Mouse (Mus musculus): ENCODE data around the gene Dock6. TPM values are rescaled to one million over a fixed set of nuclear protein-coding genes. Genes with fewer than 3 reads are reported as not detected.

The Dock6 gene
- total RNA-seq, 2 experiments from 2014 or later = 74.7 to 79.1 TPM

- DNase-seq (ENCODE audit: low spot score in 2 of 2) = no peak
Measured at GRCm38 (mm10) chr9:21847425-21847824, 5.0 kb downstream of the Dock6 start.

GRCm38 (mm10) chr9:21846755-21847341 lies 5.6 kb downstream of the Dock6 start:
- no peak for DNase-seq (ENCODE audit: low spot score in 2 of 2)

DNA sequence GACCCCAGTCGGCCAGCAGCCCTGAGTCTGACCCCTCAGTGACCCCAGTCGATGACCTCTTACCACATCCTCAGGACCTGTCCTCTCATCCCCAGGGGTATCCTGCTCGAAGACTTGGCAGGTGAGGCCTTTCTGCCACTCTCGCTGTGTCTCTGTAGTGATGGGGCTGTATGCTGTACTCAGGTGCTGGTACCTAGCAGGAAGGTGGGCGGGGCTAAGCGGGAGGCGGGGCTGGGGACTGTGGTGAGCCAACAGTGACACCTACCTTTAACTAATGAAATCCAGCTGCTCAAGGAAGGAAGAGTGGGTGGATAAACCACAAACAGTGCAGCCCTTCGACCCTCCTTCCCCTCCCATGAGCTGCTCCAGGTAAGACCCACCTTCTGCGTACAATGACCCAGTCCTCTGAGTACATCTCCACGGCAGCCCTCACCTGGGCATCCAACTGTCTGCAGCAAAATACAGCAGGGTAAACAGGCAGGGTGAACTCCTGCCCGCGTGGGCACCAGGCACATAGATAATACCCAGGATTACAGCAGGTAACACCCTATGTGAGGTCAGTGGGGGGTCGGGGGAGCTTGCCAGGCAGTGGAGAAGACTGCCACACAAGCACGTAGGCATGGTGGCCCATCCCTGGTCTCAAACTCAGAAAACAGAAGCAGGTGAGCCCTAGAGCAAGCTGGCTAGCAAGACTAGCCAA lies 6.9 kb downstream of the Dock6 start:
- DNase-seq (ENCODE audit: low spot score in 2 of 2) = no peak

DNA sequence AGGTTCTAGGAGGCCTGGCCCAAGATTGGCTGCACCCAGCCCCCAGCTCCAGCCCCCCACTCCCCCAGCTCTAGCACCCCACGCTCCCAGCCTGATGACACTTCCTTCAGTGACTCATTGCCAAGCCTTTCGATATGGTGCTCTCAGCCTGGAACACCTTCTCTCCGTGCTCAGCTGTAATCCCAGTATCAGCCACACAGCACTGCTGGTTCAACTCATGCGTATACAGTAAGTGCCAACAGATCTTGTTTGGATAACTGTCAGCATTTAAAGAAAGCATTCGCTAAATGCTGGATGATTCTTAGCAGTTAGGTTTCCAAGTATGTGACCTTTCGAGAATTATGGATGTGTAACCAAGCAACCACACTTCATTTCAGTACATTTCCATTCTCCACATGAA lies 9.3 kb downstream of the Dock6 start:
- no peak for DNase-seq (ENCODE audit: low spot score in 2 of 2)

GRCm38 (mm10) chr9:21842391-21842790 lies 10.0 kb downstream of the Dock6 start:
- no peak for DNase-seq (ENCODE audit: low spot score in 2 of 2)

DNA sequence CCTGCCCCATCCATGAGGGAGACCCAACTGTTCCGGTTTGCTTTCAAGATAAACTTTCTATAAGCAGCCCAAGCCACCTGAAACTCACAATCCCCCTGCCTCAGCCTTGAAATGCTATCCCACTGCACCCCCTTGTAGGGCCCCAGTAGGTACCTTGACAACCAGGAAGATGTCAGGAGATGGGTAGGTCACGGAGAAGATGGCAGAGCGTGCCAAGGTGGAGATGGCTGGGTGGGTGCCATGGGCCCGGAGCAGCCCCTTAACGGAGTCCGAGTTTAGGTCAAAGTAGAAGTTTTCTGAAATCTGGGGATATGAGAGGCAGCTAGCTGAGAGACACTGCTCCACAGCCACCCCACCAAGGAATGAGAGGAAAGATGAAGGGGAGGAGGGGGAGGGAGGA lies 11.1 kb downstream of the Dock6 start:
- no peak for DNase-seq (ENCODE audit: low spot score in 2 of 2)

- DNase-seq (ENCODE audit: low spot score in 2 of 2) = no peak
Measured at GRCm38 (mm10) chr9:21840115-21840787, 12.2 kb downstream of the Dock6 start.

DNA sequence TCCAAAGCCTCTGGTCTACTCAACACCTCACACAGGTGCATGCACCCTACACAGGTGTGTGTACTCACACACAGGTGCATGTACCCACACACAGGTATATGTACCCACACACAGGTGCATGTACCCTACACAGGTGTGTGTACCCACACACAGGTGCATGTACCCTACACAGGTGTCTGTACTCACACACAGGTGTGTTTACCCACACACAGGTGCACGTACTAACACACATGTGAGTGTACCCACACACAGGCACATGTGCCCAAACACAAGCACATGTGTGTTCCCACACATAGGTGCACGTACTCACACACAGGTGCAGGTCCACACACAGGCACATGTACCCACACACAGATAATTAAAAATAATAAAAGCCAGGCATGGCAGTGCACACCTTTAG lies 14.7 kb downstream of the Dock6 start:
- no peak for DNase-seq (ENCODE audit: low spot score in 2 of 2)

DNA sequence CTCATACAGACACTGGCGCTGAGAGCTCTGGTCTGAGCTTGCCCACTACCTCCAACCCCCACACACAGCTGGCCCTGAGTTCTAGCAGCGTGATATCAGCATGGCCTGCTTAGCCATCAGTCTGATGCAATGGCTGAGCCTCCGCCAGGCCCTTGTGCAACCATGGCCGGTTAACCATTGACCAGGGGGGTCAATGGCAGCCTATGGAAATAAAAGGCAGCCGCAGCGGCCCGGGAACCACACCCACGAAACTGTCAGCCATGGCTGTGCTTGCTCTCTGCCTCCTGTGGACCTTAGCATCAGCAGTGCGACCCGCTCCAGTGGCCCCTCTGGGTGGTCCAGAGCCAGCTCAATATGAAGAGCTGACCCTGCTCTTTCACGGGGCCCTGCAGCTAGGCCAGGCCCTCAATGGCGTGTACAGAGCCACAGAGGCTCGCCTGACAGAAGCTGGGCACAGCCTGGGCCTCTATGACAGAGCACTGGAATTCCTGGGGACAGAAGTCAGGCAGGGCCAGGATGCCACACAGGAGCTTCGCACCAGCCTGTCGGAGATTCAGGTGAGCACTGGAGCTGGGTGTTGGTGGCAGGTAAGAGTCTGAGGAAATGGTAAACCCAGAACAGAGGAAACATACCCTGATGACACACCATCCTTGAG lies 17.1 kb downstream of the Dock6 start, which contains the start of gene Angptl8:
TSS of gene Angptl8 (plus strand) at position 253 of the 655 bp plus-strand sequence.
- DNase-seq (ENCODE audit: low spot score in 2 of 2) = no peak

- DNase-seq (ENCODE audit: low spot score in 2 of 2) = no peak
Measured at GRCm38 (mm10) chr9:21831558-21832240, 20.7 kb downstream of the Dock6 start.

- DNase-seq (ENCODE audit: low spot score in 2 of 2) = peak in 1 of 2 experiments; percentile 28
Measured at GRCm38 (mm10) chr9:21830936-21831335, 21.5 kb downstream of the Dock6 start.

DNA sequence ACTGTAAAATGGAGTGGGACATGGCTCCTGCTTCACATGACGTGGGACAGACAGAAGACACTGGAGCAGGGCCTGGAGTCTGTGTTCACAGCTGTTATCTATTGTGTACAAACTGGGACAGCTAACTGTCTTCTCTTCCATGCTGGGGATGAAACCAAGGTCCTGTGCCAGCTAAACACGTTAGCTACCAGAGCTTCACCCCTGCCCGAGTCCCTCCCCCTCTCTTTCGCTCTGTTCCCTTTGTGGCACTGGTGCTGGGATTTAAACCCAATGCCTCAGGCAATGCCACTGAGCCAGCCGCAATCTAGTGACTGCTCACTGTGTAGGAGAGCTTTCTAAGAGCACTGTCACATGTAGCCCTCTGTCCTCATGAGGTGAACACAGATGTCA lies 22.0 kb downstream of the Dock6 start:
- no peak for DNase-seq (ENCODE audit: low spot score in 2 of 2)

- no peak for DNase-seq (ENCODE audit: low spot score in 2 of 2)
Measured at GRCm38 (mm10) chr9:21829834-21830460, 22.5 kb downstream of the Dock6 start.

DNA sequence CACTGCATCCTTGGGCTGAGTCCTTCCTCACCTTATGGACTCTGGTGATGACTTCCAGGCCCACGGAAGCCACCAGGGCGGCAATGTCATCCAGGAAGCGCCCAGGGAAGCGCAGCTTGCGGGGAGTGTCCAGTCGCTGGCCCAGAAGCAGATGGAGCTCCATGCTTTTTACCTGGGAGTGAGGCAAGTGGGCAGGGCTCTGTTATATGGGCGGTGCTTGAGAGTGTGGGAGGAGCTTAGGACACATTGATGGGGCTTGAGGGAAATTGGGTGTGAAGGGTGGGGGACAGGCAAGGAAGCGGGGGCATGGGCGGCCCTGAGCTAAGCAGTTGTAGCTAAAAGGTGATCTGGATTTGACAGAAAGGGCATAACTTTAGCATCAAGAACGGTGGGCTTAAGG lies 28.1 kb downstream of the Dock6 start:
- DNase-seq (ENCODE audit: low spot score in 2 of 2) = no peak

GRCm38 (mm10) chr9:21823957-21824356 lies 28.5 kb downstream of the Dock6 start:
- no peak for DNase-seq (ENCODE audit: low spot score in 2 of 2)

- no peak for DNase-seq (ENCODE audit: low spot score in 2 of 2)
Measured at GRCm38 (mm10) chr9:21822686-21823085, 29.7 kb downstream of the Dock6 start.

GRCm38 (mm10) chr9:21820183-21820582 lies 32.3 kb downstream of the Dock6 start:
- no peak for DNase-seq (ENCODE audit: low spot score in 2 of 2)

- no peak for DNase-seq (ENCODE audit: low spot score in 2 of 2)
Measured at GRCm38 (mm10) chr9:21819181-21819729, 33.2 kb downstream of the Dock6 start.

- no peak for DNase-seq (ENCODE audit: low spot score in 2 of 2)
Measured at GRCm38 (mm10) chr9:21818561-21818960, 33.9 kb downstream of the Dock6 start.

DNA sequence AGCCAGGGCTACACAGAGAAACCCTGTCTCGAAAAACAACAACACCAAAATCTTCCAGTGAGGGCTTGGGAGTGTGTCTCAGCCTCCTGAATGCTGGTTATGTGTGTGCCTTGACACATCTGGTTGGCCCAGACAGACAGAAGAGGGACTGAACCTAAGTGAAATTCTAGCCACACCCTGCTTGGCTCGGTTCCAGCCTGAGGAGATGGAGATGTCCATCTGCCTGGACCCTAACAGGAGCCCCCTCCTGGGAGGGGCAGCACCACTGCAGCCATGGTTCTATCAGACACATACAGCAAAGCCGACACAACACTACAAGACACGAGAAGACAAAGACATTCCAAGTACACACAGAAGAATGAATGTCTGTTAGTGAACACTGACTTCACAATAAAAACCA lies 34.3 kb downstream of the Dock6 start:
- DNase-seq (ENCODE audit: low spot score in 2 of 2) = no peak
